Mouse (Mus musculus): Measurements from ENCODE around the gene Psmb2. TPM values are rescaled to one million over a fixed set of nuclear protein-coding genes. Genes with fewer than 3 reads are reported as not detected.

Psmb2 gene
- total RNA-seq (2014; fragmentation: Nextera tagmentation) (290 and 339 TPM in 2 replicates), total RNA-seq (2017) (111 and 188 TPM in 2 replicates)

DNA sequence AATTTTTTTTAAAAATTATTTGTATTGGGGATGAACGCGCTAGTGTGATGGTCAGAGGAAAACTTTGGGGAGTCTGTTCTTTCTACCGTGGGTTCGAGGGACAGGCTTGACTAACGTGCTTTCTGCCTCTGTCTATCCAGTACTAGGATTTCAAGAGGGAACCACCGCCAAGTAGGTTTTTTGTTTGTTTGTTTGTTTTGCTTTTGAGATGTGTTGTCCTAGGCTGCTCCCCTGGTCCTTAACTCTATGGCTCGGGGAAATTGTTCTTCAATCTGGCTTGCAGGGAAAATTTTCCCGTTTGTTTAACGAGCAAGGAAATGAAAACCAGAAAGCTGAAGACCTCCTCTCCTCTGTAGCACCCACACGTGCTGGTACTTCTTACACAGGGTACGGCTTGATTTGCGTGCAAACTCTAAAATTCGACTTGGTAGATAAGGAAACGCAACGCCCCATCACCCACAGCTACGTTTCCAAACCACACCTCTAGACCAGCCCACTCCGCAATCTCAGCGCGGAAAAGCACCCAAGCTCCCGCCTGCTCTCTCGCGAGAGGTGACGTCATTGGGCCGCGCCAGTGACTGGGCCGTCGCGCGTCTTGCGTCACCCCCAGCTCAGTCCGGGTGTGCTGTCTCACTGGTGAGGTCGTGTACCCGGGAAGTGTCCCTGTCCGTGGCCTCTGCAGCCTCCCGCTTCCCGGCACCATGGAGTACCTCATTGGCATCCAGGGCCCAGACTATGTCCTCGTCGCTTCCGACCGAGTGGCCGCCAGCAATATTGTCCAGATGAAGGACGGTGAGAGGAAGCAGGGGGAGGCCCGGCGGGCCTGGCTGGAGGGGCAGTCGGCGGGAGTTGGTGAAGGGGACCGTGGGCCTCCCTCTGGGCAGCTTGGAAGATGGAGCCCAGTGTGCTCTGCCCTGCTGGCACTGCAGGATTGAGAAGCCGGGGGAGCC is at the start of gene Psmb2:
Gene Psmb2 (plus strand): TSS at position 577 of the 950 bp plus-strand sequence.
- peak; percentile 94 for ATAC-seq (replicated peaks; ENCODE audit: low FRiP score, low TSS enrichment, poor library complexity, severe bottlenecking)

- no peak for ATAC-seq (replicated peaks; ENCODE audit: low FRiP score, low TSS enrichment, poor library complexity, severe bottlenecking)
These were observed 45.5 kb upstream of the Psmb2 start for GRCm38 (mm10) chr4:126631922-126632321.

- ATAC-seq (replicated peaks; ENCODE audit: low FRiP score, low TSS enrichment, poor library complexity, severe bottlenecking): no peak
These were observed 44.8 kb upstream of the Psmb2 start for GRCm38 (mm10) chr4:126632668-126633067.

GRCm38 (mm10) chr4:126636330-126636729 is 41.1 kb upstream of the Psmb2 start:
- ATAC-seq (replicated peaks; ENCODE audit: low FRiP score, low TSS enrichment, poor library complexity, severe bottlenecking): no peak

DNA sequence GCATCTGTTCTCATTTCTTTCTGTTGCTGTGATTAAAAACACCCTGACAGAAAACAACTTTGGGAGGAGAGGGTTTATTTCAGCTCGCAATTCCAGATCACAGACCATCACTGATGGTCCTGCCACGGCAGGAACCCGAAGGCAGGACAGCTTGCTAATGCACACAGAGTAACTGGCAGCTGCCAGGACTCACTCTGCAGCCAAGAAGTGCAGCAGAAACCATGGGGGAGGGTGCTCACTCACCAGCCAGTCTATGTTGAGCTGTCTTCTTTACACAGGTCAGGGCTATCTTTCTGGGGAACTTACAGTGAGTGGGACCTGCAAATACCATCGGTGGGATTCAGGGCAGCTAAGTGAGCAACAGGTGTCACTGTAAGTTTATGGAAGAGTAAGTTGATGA is 40.0 kb upstream of the Psmb2 start:
- ATAC-seq (replicated peaks; ENCODE audit: low FRiP score, low TSS enrichment, poor library complexity, severe bottlenecking): no peak

GRCm38 (mm10) chr4:126639339-126639738 is 38.1 kb upstream of the Psmb2 start:
- ATAC-seq (replicated peaks; ENCODE audit: low FRiP score, low TSS enrichment, poor library complexity, severe bottlenecking): no peak

GRCm38 (mm10) chr4:126641901-126642300 is 35.5 kb upstream of the Psmb2 start:
- no peak for ATAC-seq (replicated peaks; ENCODE audit: low FRiP score, low TSS enrichment, poor library complexity, severe bottlenecking)

DNA sequence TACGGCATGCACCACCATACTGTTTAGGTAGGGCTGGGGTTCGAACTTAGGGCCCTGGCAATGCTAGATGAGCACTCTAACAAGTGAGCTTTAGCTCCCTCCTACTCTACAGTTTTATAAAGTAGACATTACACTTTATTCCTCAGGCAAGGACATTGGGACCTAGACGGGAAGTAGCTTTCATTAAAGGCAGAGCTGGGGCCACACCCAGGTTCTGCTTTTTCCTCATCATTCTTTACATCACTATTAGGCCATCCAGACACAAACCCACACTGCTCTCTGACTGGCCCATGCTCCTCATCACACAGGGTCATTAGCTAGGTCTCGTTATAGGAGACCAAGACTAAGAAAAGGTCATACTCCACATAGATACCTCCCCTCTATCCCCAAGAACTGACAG is 33.6 kb upstream of the Psmb2 start:
- ATAC-seq (replicated peaks; ENCODE audit: low FRiP score, low TSS enrichment, poor library complexity, severe bottlenecking): no peak

DNA sequence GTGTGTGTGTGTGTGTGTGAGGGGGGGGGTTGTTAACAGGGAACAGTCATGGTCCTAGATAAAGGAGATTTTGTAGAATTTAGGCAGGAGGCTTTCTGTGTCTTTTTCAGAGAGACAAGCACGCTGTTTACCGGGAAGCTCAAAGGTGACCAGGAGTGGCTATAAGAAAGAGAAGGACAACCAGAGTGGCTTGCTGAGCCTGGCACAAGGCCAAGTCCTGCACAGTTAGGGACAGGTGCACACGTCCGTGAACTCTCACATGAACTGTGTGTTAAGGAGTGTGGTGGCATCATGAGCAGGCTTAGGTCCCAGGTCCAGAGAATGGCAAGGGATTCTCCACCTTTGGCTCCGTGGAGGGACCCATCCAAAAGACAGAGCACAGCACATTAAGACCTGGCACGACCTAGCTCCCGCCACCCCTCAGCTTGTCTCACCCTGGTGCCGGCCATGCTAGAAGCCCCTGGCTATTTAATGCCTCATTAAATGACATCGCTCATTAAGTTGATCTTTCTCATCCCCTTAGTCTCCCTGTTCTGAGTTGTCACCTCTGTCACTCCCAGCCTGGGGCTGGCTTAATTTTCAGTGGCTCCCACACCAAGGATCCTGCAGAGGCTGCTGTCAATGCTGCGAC is 33.0 kb upstream of the Psmb2 start:
- no peak for ATAC-seq (replicated peaks; ENCODE audit: low FRiP score, low TSS enrichment, poor library complexity, severe bottlenecking)

DNA sequence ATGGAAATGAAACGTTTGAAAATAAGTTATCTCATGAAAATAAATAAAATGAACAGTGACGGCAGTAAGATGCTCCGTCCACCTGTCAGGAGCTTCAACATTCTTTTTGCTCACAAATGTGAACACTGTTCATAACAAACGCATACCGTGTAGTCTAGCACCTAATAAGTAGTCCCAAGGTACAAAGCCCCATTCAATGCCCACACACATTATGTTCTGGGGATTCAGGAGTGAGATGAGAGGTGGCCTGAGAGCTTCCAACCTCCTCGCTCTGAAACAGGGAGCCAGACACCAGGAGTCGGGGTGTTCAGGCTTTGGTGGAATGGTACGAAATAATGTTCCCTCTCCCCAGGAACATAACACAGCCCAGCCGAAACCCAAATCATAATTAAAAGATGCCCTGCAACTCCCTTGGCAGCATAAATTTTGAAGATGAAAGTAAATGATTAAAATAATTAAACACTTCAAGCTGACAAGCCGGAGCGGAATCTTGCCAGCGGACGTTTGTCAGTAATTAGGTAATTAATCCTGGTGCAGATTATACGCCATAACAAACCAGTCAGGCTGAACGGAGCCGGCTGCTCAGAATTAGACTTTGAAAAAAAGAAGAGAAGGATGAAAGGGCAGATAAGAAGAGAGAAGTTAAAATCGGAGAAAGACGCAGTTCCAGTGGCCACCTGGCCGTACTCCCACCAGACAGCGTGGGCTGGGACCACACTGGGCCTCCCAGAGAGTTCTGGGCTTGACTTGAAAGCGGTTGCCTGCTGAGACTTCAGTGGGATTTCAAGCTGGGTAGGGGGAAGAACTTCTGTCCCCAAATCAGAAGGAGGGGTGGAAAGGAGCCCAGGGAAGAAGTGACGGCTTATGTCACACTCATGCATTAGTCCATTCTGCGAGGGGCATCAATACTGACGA is 29.2 kb upstream of the Psmb2 start:
- ATAC-seq (replicated peaks; ENCODE audit: low FRiP score, low TSS enrichment, poor library complexity, severe bottlenecking): no peak

GRCm38 (mm10) chr4:126653148-126653547 is 24.3 kb upstream of the Psmb2 start:
- no peak for ATAC-seq (replicated peaks; ENCODE audit: low FRiP score, low TSS enrichment, poor library complexity, severe bottlenecking)

DNA sequence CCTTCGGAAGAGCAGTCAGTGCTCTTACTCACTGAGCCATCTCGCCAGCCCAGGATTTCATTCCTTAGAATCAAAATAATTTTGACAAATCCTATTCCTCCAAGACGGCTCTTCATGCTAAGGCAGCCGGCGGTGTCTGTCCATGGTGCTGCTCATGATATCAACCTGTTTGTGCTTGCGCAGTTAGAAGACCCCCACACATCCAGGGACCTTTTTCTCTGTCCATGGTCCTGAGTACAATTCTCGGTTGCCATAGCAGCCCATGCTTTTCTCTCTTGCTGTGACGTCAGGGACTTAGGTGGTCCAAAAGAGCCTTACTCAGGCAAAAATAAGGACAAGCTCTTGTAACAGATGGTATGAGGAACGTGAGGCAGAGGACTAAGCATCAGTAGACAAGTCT is 22.1 kb upstream of the Psmb2 start:
- peak; percentile 70 for ATAC-seq (replicated peaks; ENCODE audit: low FRiP score, low TSS enrichment, poor library complexity, severe bottlenecking)

- ATAC-seq (replicated peaks; ENCODE audit: low FRiP score, low TSS enrichment, poor library complexity, severe bottlenecking): no peak
These were observed 16.2 kb upstream of the Psmb2 start for GRCm38 (mm10) chr4:126661249-126661648.

DNA sequence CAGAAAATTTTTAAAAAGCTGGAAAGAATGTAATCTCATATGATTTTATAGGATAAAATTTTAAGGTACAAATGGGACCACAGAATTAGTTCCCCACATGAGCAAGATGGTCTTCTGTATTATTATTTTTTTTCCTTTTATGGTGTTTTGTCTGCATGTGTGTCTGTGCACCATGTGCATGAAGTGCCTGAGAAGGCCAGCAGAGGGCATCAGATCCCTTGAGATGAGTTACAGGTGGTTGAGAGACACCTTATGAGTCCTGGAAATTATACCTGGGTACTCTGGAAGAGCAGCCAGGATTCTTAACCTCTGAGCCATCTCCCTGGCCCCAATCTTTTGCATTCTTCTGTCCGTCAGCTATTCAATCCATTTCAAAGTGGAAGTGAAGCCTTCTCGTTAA is 10.4 kb upstream of the Psmb2 start:
- no peak for ATAC-seq (replicated peaks; ENCODE audit: low FRiP score, low TSS enrichment, poor library complexity, severe bottlenecking)

DNA sequence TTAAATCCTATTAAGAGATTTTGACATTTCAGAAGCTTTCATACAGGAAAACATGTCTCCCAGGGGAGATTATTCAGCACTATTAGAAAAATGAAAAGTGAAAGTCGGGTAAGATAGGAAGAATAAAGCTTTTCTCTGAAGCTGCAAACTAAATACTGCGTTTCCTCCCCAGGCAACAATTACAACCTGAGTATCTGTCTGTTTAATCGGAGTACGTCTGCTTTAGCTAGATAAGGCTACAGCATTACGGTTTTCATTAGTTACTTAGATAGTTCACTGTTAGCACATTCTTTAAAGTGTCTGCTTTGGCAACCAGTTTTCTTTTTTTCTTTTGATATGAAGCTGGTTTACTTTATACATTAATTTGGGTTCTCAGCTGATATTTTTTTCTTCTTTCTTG is 4.9 kb downstream of the Psmb2 start:
- peak; percentile 77 for ATAC-seq (replicated peaks; ENCODE audit: low FRiP score, low TSS enrichment, poor library complexity, severe bottlenecking)

DNA sequence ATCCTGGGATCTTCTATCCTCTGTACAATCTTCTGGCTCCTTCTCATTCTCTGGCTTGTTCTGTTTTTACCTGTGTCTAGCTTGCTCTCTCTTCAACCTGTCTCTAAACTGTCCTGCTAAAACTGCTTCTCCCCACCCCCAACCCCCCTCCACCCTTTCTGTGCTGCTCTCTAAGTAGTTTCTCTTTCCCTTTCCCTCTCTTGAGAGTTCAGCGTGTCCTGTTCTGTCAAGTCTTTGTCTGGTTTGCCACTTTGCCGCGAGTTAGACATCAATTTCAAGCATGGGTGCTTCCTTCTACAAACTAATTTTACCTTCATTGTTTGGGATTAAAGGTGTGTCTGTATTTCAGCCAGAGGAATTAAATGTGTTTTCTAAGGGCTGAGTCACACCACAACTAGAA is 5.7 kb downstream of the Psmb2 start:
- no peak for ATAC-seq (replicated peaks; ENCODE audit: low FRiP score, low TSS enrichment, poor library complexity, severe bottlenecking)

DNA sequence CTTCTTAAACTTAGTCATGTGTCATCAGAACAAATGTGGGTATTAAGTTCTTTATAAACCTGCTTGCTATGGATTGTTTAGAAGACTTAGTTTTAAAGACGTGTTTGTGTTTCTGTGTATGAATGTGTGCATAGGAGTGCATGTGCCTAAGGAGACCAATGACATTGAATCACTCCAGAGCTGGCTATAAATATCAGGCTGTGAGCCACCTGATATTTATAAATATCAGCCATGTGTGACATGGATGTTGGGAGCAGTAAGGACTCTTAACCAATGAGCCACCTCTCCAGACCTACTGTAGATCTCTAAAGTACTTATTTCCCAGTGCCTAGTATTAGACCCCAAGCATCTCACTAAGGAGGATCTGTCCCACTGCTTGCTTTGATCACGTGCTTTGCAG is 12.0 kb downstream of the Psmb2 start:
- no peak for ATAC-seq (replicated peaks; ENCODE audit: low FRiP score, low TSS enrichment, poor library complexity, severe bottlenecking)

- no peak for ATAC-seq (replicated peaks; ENCODE audit: low FRiP score, low TSS enrichment, poor library complexity, severe bottlenecking)
These were observed 15.6 kb downstream of the Psmb2 start for GRCm38 (mm10) chr4:126693021-126693420.

DNA sequence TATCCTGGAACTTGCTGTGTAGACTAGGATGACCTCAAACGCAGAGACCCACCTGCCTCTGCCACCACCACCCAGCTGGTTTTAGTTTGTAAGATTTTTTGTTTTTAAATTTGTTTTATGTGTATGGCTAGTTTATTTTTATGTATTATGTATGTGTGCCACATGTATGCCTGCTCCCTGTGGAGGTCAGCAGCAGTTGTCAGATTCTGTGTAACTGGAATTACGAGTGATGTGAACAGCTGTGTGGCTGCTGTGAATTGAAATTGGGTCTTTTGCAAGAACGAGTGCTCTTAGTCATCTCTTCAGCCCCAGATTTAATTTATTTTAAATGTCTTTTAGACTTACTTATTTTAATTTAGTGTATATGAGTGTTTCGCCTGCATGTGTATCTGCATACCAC is 19.5 kb downstream of the Psmb2 start:
- no peak for ATAC-seq (replicated peaks; ENCODE audit: low FRiP score, low TSS enrichment, poor library complexity, severe bottlenecking)

Data from megakaryocyte-erythroid progenitor cell, adult 5-6 weeks (primary cell).